Mouse (Mus musculus): ENCODE results near the gene Iqcf3.

- TF ChIP-seq CTCF (IDR thresholded peaks at IDR 0.05; ENCODE audit: low read depth) (no peak), EP300 (IDR thresholded peaks at IDR 0.05; ENCODE audit: low read depth) (no peak)
These were observed 42.0 kb downstream of the Iqcf3 start for GRCm38 (mm10) chr9:106519433-106519832.

All from liver, postnatal 0 days (tissue).